Mouse (Mus musculus) ES-Bruce4 (cell line): ENCODE measurements around the gene Pard6a. TPM values are rescaled to one million over a fixed set of nuclear protein-coding genes. Genes with fewer than 3 reads are reported as not detected.

Source experiments
- H3K27ac ChIP-seq: 2 replicates; pipeline ENCODE4 v1.5.1; 2012; ENCODE audit warnings: low read length, inconsistent platforms; ENCODE audit not compliant: insufficient read depth
- H3K27me3 ChIP-seq: 2 replicates; pipeline ENCODE4 v1.6.1; 2012; ENCODE audit warnings: mild to moderate bottlenecking, low read length, inconsistent platforms; ENCODE audit not compliant: control insufficient read depth, poor library complexity, insufficient read depth, severe bottlenecking
- H3K36me3 ChIP-seq: 2 replicates; pipeline ENCODE4 v1.6.1; 2012; ENCODE audit warnings: inconsistent platforms, mild to moderate bottlenecking, low read length, moderate library complexity; ENCODE audit not compliant: control insufficient read depth, poor library complexity, insufficient read depth, severe bottlenecking
- H3K4me1 ChIP-seq: one replicate; pipeline ENCODE4 v1.8.1; 2011; ENCODE audit warnings: low read length; ENCODE audit not compliant: control insufficient read depth, insufficient read depth
- H3K4me3 ChIP-seq: 2 replicates; pipeline ENCODE4 v1.5.1; 2011; ENCODE audit warnings: low read depth, mild to moderate bottlenecking, low read length
- H3K9ac ChIP-seq: 2 replicates; pipeline ENCODE4 v1.6.1; 2012; ENCODE audit warnings: low read depth, mild to moderate bottlenecking, inconsistent platforms; ENCODE audit not compliant: poor library complexity, severe bottlenecking
- H3K9me3 ChIP-seq: replicated peaks from 2 replicates; pipeline ENCODE4 v1.6.1; 2012; ENCODE audit warnings: mild to moderate bottlenecking, low read length, inconsistent platforms; ENCODE audit not compliant: control insufficient read depth, poor library complexity, insufficient read depth, severe bottlenecking
- CTCF ChIP-seq: IDR thresholded peaks from one replicate; pipeline ENCODE4 v1.8.1; 2011; ENCODE audit warnings: low read depth, low read length
- EP300 ChIP-seq: IDR thresholded peaks from 2 replicates; pipeline ENCODE4 v1.6.1; 2011; ENCODE audit warnings: low read depth, low read length; ENCODE audit not compliant: insufficient read depth
- POLR2A ChIP-seq: IDR thresholded peaks from one replicate; pipeline ENCODE4 v1.8.1; 2011; ENCODE audit warnings: low read length; ENCODE audit not compliant: insufficient read depth
- polyA plus RNA-seq: library from polyadenylated mRNA; stranded (reverse); fragments of >200 nt; gene quantifications from 2 replicates; pipeline ENCODE4 v1.2.4, GENCODE M21; 2011; ENCODE audit warnings: low read depth; ENCODE audit not compliant: missing spikeins, insufficient read depth, insufficient read length

Pard6a gene
- polyA plus RNA-seq, 1 experiment: 10.4 TPM

GRCm38 (mm10) chr8:105727397-105728124 is 26.6 kb downstream of the Pard6a start:
- no peaks in the 10 kb centered on the region for H3K9me3 ChIP-seq
- no peak overlapping the region for H3K4me3 ChIP-seq
- no peaks in the 10 kb centered on the region for H3K4me1 ChIP-seq
- no peaks in the 10 kb centered on the region for H3K36me3 ChIP-seq
- TF ChIP-seq EP300: no peak
- TF ChIP-seq POLR2A: no peak
- no peak for TF ChIP-seq CTCF
- H3K27ac ChIP-seq: no peak overlapping the region
- no peak overlapping the region for H3K9ac ChIP-seq
- H3K27me3 ChIP-seq: no peaks in the 10 kb centered on the region

DNA sequence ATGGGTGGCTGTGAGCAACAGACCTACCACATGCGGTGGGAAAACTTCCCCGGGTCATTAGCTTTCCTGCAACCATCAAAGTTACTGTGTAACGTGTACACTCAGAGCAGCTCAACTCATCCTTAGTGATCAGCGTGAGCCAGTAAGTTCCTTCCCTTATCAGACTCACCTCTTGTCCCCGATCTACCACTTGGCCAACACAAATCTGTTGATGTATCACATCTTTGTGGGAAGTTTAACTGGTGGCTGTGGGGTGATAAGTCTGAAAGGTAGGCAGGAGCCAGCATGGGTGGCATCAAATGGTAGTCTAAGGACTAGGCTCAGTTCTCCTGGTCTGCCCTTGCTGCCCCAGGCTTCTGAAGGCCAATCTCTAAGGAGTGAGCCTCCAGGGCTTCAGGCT is 31.2 kb downstream of the Pard6a start:
- TF ChIP-seq POLR2A: no peak
- TF ChIP-seq EP300: no peak
- TF ChIP-seq CTCF: no peak

DNA sequence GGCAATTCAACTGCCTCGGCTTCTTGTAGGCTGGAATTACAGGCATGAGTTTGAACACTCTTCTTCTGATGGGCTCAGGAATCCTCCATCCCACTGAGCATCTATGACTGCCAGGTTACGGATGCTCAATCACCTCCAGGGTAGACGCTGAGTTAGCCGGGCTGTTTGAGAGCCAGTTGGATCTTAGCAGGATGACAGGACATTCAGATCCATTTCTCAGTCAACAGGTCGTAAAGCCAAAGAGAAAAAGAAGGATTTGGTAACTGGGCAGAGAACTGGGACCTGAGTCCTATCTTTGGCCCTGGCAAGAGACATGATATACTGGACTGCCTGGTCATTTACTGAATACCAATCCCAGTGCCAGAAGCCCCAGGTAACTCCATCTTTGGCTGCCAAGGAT is 38.3 kb downstream of the Pard6a start:
- H3K27ac ChIP-seq: no peak overlapping the region
- no peaks in the 10 kb centered on the region for H3K27me3 ChIP-seq

More for the DNA sequence above, 31.2 kb downstream of the Pard6a start:
- no peaks in the 10 kb centered on the region for H3K27me3 ChIP-seq
- H3K27ac ChIP-seq: no peak overlapping the region
- H3K4me3 ChIP-seq: no peak overlapping the region
- no peaks in the 10 kb centered on the region for H3K36me3 ChIP-seq
- H3K9me3 ChIP-seq: no peaks in the 10 kb centered on the region
- no peaks in the 10 kb centered on the region for H3K4me1 ChIP-seq
- no peak overlapping the region for H3K9ac ChIP-seq

DNA sequence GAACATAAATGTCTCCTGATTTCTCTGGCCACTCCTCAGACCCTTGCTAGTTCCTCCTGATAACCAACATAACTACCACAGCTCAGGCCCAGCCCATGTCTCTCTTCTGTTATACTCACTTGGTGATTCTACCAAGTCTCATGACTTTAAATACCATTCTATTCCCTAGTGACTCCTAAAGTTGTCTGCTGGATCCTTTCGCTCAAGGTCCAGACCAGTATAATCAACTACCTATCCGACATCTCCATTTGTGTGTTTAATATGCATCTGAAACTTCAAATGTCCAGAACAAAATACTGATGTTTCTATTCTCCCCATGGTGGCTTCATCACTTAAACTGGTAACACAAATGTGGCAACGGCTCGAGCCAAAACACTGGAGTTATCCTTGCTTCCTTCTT is 42.4 kb downstream of the Pard6a start:
- Histone ChIP-seq H3K36me3 (no peaks in the 10 kb centered on the region), H3K4me1 (no peaks in the 10 kb centered on the region), H3K9me3 (no peaks in the 10 kb centered on the region), H3K9ac (no peak overlapping the region), H3K4me3 (no peak overlapping the region), H3K27ac (no peak overlapping the region), H3K27me3 (no peaks in the 10 kb centered on the region)
- TF ChIP-seq EP300 (no peak), POLR2A (no peak), CTCF (no peak)

More for the DNA sequence above, 38.3 kb downstream of the Pard6a start:
- Histone ChIP-seq H3K4me3 (no peak overlapping the region), H3K4me1 (no peaks in the 10 kb centered on the region), H3K9ac (no peak overlapping the region), H3K9me3 (no peaks in the 10 kb centered on the region), H3K36me3 (no peaks in the 10 kb centered on the region)
- no peak for TF ChIP-seq EP300
- TF ChIP-seq CTCF: no peak
- TF ChIP-seq POLR2A: no peak

GRCm38 (mm10) chr8:105750606-105751005 is 49.7 kb downstream of the Pard6a start:
- no peaks in the 10 kb centered on the region for H3K4me1 ChIP-seq
- H3K9me3 ChIP-seq: no peaks in the 10 kb centered on the region
- H3K4me3 ChIP-seq: peak overlapping the region; percentile 13
- no peaks in the 10 kb centered on the region for H3K36me3 ChIP-seq
- H3K27me3 ChIP-seq: no peaks in the 10 kb centered on the region
- TF ChIP-seq EP300 (no peak), CTCF (no peak), POLR2A (no peak)
- no peak overlapping the region for H3K27ac ChIP-seq
- peak overlapping the region; percentile 33; the same call in 1 of the 2 replicates for H3K9ac ChIP-seq

Other genes with a start within 250 kb of the Pard6a start
- gene Tppp3, start 229.6 kb upstream of the Pard6a start, polyA plus RNA-seq: 14.4 and 19.0 TPM in 2 replicates
- gene Zdhhc1, start 204.2 kb upstream of the Pard6a start, polyA plus RNA-seq: 6.8 and 9.2 TPM in 2 replicates
- gene Hsd11b2, start 182.4 kb upstream of the Pard6a start, polyA plus RNA-seq: 0.54 and 0.61 TPM in 2 replicates
- gene Atp6v0d1, start 135.1 kb upstream of the Pard6a start, polyA plus RNA-seq: 78.4 and 86.5 TPM in 2 replicates
- gene Ripor1, start 95.9 kb upstream of the Pard6a start, polyA plus RNA-seq: 26.5 and 27.5 TPM in 2 replicates
- gene Ctcf, start 64.6 kb upstream of the Pard6a start, polyA plus RNA-seq: 105 and 123 TPM in 2 replicates
- not detected in 2 replicates for gene Agrp, start 63.8 kb upstream of the Pard6a start, polyA plus RNA-seq
- gene Carmil2, start 14.9 kb upstream of the Pard6a start, polyA plus RNA-seq: 4.7 and 5.6 TPM in 2 replicates
- gene Acd, start within 50 bp of the Pard6a start, polyA plus RNA-seq: 30.1 and 36.7 TPM in 2 replicates
- not detected in 2 replicates for gene 4933405L10Rik, start 6.5 kb downstream of the Pard6a start, polyA plus RNA-seq
- gene Enkd1, start 7.1 kb downstream of the Pard6a start, polyA plus RNA-seq: 18.6 and 20.1 TPM in 2 replicates
- gene Gfod2, start 57.5 kb downstream of the Pard6a start, polyA plus RNA-seq: 6.4 and 7.2 TPM in 2 replicates
- gene Ranbp10, start 126.2 kb downstream of the Pard6a start, polyA plus RNA-seq: 17.1 and 18.5 TPM in 2 replicates
- 0.33 TPM in 1 of 2 replicates, not detected in the other for gene Tsnaxip1, start 126.6 kb downstream of the Pard6a start, polyA plus RNA-seq
- gene Cenpt, start 152.1 kb downstream of the Pard6a start, polyA plus RNA-seq: 86.3 and 97.6 TPM in 2 replicates
- 29.6 and 31.0 TPM in 2 replicates for gene Thap11, start 154.0 kb downstream of the Pard6a start, polyA plus RNA-seq
- 29.9 and 30.2 TPM in 2 replicates for gene Nutf2, start 159.4 kb downstream of the Pard6a start, polyA plus RNA-seq
- 45.2 and 51.6 TPM in 2 replicates for gene Edc4, start 179.7 kb downstream of the Pard6a start, polyA plus RNA-seq
- gene Nrn1l, start 192.4 kb downstream of the Pard6a start, polyA plus RNA-seq: 1.1 and 2.7 TPM in 2 replicates
- gene Pskh1, start 199.3 kb downstream of the Pard6a start, polyA plus RNA-seq: 27.4 and 31.3 TPM in 2 replicates
- 0.78 and 1.7 TPM in 2 replicates for gene Ctrl, start 232.7 kb downstream of the Pard6a start, polyA plus RNA-seq
- gene Psmb10, start 237.3 kb downstream of the Pard6a start, polyA plus RNA-seq: 46.1 and 53.1 TPM in 2 replicates
- gene Lcat, start 242.2 kb downstream of the Pard6a start, polyA plus RNA-seq: 2.8 and 3.2 TPM in 2 replicates